Mouse (Mus musculus): Measurements from ENCODE around the gene Nipa1.

GRCm38 (mm10) chr7:56010318-56011017 lies 9.3 kb downstream of the Nipa1 start:
- TF ChIP-seq POLR2A (IDR thresholded peaks at IDR 0.05; ENCODE audit: low read depth, low read length): no peak
- no peak for TF ChIP-seq CTCF (IDR thresholded peaks at IDR 0.05; ENCODE audit: extremely low read depth, insufficient read length, insufficient replicate concordance, low read depth, low read length)

Data from small intestine, adult 2 months (tissue).